Mouse (Mus musculus): ENCODE data around the gene Smarcd1. TPM values are rescaled to one million over a fixed set of nuclear protein-coding genes. Genes with fewer than 3 reads are reported as not detected.
"Not testable (repeated sequence)": the region's sequence is repeated elsewhere in the genome, so short reads cannot be mapped to it uniquely, and the experiment has no call there.

Smarcd1 gene
- polyA plus RNA-seq, 1 experiment, result 10.1 TPM

DNA sequence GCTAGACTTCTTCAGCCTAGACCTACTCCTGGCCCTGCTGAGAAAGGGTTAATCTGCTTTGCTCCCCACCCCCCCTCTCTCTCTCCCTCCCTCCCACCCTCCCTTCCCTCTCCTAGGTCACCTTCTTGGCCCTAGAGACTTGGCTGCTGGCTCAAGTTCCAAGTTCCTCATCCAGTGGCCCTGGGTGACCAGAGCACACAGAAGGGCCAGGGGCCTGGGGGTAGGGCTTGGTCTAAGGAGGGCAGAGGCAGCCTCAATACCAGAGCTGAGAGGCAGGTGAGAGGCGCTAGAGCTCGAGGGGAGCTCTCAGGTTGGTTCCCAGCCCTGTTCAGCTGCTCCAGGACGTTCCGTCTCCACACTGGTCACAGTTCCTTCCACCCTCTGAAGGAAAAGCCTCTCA is 11.0 kb upstream of the Smarcd1 start:
- TF ChIP-seq CTCF (IDR thresholded peaks at IDR 0.05; ENCODE audit: control insufficient read depth, insufficient read depth, low read length), result no peak
- TF ChIP-seq POLR2A (IDR thresholded peaks at IDR 0.05; ENCODE audit: borderline replicate concordance, control insufficient read depth, low read depth, low read length), result no peak
- no peak overlapping the region for H3K4me3 ChIP-seq (replicated peaks; ENCODE audit: control insufficient read depth, low read depth, low read length)
- H3K27ac ChIP-seq (ENCODE audit: control insufficient read depth, insufficient read depth, low read depth, low read length, poor library complexity), result no peak overlapping the region
- 13% methylated on average over 4 of the region's 4 CpGs for WGBS
- H3K4me1 ChIP-seq (ENCODE audit: control insufficient read depth, insufficient read depth, low read length), result no peaks in the 10 kb centered on the region

DNA sequence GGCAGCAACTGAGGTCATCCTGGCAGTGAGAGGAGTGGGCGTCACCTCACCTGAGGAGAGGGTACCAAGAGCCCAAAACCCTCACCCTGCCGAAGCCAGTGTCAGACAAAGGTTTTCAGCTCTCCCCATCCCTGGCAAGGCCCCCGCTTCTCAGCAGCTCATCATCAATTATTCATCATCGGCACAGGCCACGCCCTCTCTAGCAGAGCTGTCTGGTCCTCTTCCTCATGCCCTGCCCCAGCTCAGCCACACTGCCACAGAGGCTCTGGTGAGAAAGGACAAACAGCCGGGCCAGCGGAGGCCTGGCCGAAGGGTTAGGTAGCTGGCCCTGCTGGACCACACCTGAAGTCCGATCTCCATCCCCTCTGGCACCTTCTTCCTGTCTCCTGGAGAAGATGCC is 10.0 kb upstream of the Smarcd1 start:
- no peak for TF ChIP-seq POLR2A (IDR thresholded peaks at IDR 0.05; ENCODE audit: borderline replicate concordance, control insufficient read depth, low read depth, low read length)
- TF ChIP-seq CTCF (IDR thresholded peaks at IDR 0.05; ENCODE audit: control insufficient read depth, insufficient read depth, low read length), result no peak
- no peak overlapping the region for H3K27ac ChIP-seq (ENCODE audit: control insufficient read depth, insufficient read depth, low read depth, low read length, poor library complexity)
- H3K4me3 ChIP-seq (replicated peaks; ENCODE audit: control insufficient read depth, low read depth, low read length), result no peak overlapping the region
- H3K4me1 ChIP-seq (ENCODE audit: control insufficient read depth, insufficient read depth, low read length), result no peaks in the 10 kb centered on the region
- WGBS, result 56% methylated on average over 9 of the region's 9 CpGs

DNA sequence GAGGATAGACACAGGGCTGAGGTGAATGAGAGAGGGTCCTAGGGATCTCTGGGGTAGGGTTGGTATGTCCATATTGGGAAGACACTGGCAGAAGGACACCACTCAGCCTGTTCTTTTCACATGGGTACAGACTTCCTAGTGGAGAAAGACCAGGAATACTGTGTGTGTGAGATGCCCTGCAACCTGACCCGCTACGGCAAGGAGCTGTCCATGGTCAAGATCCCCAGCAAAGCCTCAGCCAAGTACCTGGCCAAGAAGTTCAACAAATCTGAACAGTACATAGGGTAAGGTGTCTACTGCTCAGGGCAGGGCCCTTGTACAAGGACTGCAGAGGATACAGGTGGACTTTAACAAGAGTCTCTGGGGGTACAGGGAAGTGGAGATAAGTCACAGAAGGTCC is 4.6 kb upstream of the Smarcd1 start:
- H3K4me3 ChIP-seq (replicated peaks; ENCODE audit: control insufficient read depth, low read depth, low read length), result no peak overlapping the region
- WGBS, result 51% methylated on average over 2 of the region's 2 CpGs
- H3K4me1 ChIP-seq (ENCODE audit: control insufficient read depth, insufficient read depth, low read length), result no peaks in the 10 kb centered on the region; the same call in 1 of the 2 replicates
- H3K27ac ChIP-seq (ENCODE audit: control insufficient read depth, insufficient read depth, low read depth, low read length, poor library complexity), result no peak overlapping the region
- TF ChIP-seq CTCF (IDR thresholded peaks at IDR 0.05; ENCODE audit: control insufficient read depth, insufficient read depth, low read length), result no peak
- TF ChIP-seq POLR2A (IDR thresholded peaks at IDR 0.05; ENCODE audit: borderline replicate concordance, control insufficient read depth, low read depth, low read length), result no peak

DNA sequence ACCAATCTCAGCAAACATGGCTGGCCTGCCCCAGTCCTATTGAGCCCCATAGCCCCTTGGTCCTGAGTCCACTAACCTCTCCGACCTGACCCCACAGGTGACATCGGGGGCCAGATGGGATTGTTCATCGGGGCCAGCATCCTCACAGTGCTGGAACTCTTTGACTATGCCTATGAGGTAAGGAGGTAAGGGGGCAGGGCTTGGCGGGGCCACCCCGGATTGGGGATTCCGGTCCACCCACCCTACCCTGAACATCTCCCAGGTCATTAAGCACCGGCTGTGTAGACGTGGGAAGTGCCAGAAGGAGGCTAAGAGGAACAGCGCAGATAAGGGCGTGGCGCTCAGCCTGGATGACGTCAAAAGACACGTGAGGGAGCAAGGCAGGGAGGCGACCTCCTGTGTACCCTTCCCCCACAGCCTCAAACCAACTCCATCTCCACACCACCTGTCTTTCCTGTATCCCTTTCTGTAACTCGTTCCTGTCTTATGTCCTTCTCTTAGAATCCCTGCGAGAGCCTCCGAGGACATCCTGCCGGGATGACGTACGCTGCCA is 3.3 kb upstream of the Smarcd1 start:
- TF ChIP-seq POLR2A (IDR thresholded peaks at IDR 0.05; ENCODE audit: borderline replicate concordance, control insufficient read depth, low read depth, low read length) (no peak), CTCF (IDR thresholded peaks at IDR 0.05; ENCODE audit: control insufficient read depth, insufficient read depth, low read length) (no peak)
- Histone ChIP-seq H3K4me1 (ENCODE audit: control insufficient read depth, insufficient read depth, low read length) (no peaks in the 10 kb centered on the region; the same call in 1 of the 2 replicates), H3K27ac (ENCODE audit: control insufficient read depth, insufficient read depth, low read depth, low read length, poor library complexity) (no peak overlapping the region; the same call in 1 of the 2 replicates), H3K4me3 (replicated peaks; ENCODE audit: control insufficient read depth, low read depth, low read length) (no peak overlapping the region)
- 40% methylated on average over 20 of the region's 20 CpGs for WGBS

DNA sequence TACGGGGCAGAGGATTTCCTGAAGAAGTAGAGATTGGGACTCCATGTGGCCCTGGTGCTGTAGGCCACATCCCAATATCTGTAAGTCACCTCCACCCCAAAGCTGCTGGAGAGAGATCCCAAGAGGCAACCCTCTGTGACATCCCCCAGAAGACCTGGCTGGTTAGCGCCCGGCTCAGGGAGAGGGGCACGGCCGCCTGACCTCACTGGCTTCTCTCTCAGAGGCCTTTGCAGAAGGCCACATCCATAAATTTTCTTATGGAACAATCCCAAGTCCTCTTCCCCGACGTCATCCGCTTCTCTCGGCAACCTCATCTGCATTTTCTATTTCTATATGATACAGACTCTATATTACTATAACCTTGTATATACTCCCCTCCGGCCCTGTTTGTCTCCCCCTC is 2.2 kb upstream of the Smarcd1 start:
- no peak overlapping the region for H3K4me3 ChIP-seq (replicated peaks; ENCODE audit: control insufficient read depth, low read depth, low read length)
- TF ChIP-seq CTCF (IDR thresholded peaks at IDR 0.05; ENCODE audit: control insufficient read depth, insufficient read depth, low read length), result no peak
- no peak for TF ChIP-seq POLR2A (IDR thresholded peaks at IDR 0.05; ENCODE audit: borderline replicate concordance, control insufficient read depth, low read depth, low read length)
- no peaks in the 10 kb centered on the region; the same call in 1 of the 2 replicates for H3K4me1 ChIP-seq (ENCODE audit: control insufficient read depth, insufficient read depth, low read length)
- 90% methylated on average over 10 of the region's 10 CpGs for WGBS
- no peak overlapping the region for H3K27ac ChIP-seq (ENCODE audit: control insufficient read depth, insufficient read depth, low read depth, low read length, poor library complexity)

DNA sequence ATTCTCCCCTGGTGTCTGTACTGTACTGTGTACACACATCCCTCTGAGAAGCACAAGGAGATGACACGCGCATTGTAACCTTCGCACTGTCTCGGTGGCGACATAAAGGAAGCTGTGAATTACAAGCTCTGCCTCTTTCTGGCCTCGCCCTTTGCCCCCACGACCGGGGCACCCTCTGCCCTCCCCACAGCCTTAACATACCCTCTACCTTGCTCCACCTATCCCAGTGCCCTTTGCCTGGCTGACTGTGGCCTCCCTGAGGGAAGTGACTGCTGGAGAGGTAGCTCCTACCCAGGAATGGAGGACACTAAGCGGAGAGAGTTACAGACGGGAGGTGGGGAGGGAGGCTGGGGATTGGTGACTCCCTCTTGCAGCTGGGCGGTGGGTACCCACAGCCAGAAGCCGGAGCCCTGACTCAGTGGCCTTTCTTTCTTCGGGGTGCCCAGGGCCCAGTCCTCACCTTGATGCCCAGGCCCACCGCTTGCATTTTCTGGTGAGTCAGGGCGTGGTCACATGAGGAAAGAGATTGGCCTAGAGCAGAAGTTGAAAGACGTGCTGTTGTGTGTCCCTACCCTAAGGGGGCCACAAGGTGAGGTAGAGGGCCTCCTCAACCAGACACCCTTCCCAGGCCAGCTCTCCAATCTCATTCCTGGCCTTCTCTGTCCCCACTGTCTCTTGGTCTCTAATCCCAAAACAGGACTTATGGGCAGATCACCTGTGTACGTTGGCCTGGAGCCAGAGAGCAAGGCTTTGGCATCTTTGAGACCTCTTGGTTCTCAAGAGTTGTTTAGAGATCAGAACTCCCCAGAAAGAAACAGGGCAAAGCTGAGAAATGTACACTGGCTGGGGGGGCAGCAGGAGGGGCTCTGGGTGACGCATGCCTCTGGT is 1.5 kb upstream of the Smarcd1 start:
- H3K27ac ChIP-seq (ENCODE audit: control insufficient read depth, insufficient read depth, low read depth, low read length, poor library complexity), result no peak overlapping the region
- H3K4me3 ChIP-seq (replicated peaks; ENCODE audit: control insufficient read depth, low read depth, low read length), result no peak overlapping the region
- WGBS, result 78% methylated on average over 18 of the region's 18 CpGs
- no peaks in the 10 kb centered on the region; the same call in 1 of the 2 replicates for H3K4me1 ChIP-seq (ENCODE audit: control insufficient read depth, insufficient read depth, low read length)
- no peak for TF ChIP-seq POLR2A (IDR thresholded peaks at IDR 0.05; ENCODE audit: borderline replicate concordance, control insufficient read depth, low read depth, low read length)
- no peak for TF ChIP-seq CTCF (IDR thresholded peaks at IDR 0.05; ENCODE audit: control insufficient read depth, insufficient read depth, low read length)

DNA sequence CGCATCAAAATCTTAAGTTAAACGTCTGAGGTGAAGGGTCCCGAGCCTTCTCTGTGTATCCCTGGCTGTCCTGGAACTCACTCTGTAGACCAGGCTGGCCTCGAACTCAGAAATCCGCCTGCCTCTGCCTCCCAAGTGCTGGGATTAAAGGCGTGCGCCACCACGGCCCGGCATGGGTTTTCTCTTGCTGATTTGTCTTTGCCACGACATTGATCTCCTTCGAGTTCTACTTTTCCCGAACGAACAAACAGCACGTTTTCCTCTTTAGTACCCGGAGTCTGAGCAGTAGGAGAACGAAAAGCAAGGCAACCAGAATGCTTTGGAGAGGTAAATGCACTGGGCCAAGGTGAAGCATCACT is 310 bp upstream of the Smarcd1 start:
- WGBS, result 35% methylated on average over 16 of the region's 16 CpGs
- not testable (repeated sequence) for H3K27ac ChIP-seq (ENCODE audit: control insufficient read depth, insufficient read depth, low read depth, low read length, poor library complexity); H3K4me1 ChIP-seq (ENCODE audit: control insufficient read depth, insufficient read depth, low read length)
- H3K4me3 ChIP-seq (replicated peaks; ENCODE audit: control insufficient read depth, low read depth, low read length), result peak overlapping the region; percentile 67

DNA sequence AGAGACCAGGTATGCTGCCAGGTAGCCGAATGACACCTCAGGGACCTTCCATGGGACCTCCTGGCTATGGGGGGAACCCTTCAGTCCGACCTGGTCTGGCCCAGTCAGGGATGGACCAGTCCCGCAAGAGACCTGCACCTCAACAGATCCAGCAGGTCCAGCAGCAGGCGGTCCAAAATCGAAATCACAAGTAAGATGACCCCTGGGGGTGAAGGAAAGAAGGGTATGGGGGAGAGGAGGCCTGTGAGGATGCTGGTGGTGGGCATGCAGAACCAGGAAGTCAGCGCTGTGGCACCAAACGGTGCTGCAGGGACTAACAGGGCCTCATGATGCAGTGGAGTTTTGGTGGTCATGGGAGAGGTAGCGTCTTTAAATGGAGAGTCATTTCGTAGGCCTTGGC is 1.2 kb downstream of the Smarcd1 start:
- H3K4me1 ChIP-seq (ENCODE audit: control insufficient read depth, insufficient read depth, low read length), result no peaks in the 10 kb centered on the region; the same call in none of the 2 replicates
- 80% methylated on average over 9 of the region's 9 CpGs for WGBS
- no peak for TF ChIP-seq POLR2A (IDR thresholded peaks at IDR 0.05; ENCODE audit: borderline replicate concordance, control insufficient read depth, low read depth, low read length)
- TF ChIP-seq CTCF (IDR thresholded peaks at IDR 0.05; ENCODE audit: control insufficient read depth, insufficient read depth, low read length), result no peak
- no peak overlapping the region for H3K4me3 ChIP-seq (replicated peaks; ENCODE audit: control insufficient read depth, low read depth, low read length)
- H3K27ac ChIP-seq (ENCODE audit: control insufficient read depth, insufficient read depth, low read depth, low read length, poor library complexity), result no peak overlapping the region

Measured in bone marrow, adult 2 months (tissue).